Mouse (Mus musculus): Measurements from ENCODE around the gene Slc34a3. TPM values are rescaled to one million over a fixed set of nuclear protein-coding genes. Genes with fewer than 3 reads are reported as not detected.

The Slc34a3 gene
- polyA plus RNA-seq, 1 experiment from 2014 or later, result not detected

- Histone ChIP-seq H3K4me3 (no peak overlapping the region), H3K9ac (no peak overlapping the region), H3K9me3 (replicated peaks) (no peaks in the 10 kb centered on the region), H3K27me3 (no peaks in the 10 kb centered on the region), H3K4me2 (no peak overlapping the region), H3K4me1 (replicated peaks) (no peaks in the 10 kb centered on the region), H3K27ac (no peak overlapping the region), H3K36me3 (peaks cover 87% of the 10 kb centered on the region)
- ATAC-seq (replicated peaks; ENCODE audit: insufficient number of reproducible peaks, insufficient read depth, low FRiP score, low read depth), result no peak
- WGBS, result 62% methylated on average over 4 of the region's 4 CpGs
Measured at GRCm38 (mm10) chr2:25203631-25204214, 30.4 kb downstream of the Slc34a3 start.

GRCm38 (mm10) chr2:25200631-25201030, 33.5 kb downstream of the Slc34a3 start:
- H3K4me2 ChIP-seq, result no peak overlapping the region
- H3K4me3 ChIP-seq, result no peak overlapping the region
- H3K9me3 ChIP-seq (replicated peaks), result no peaks in the 10 kb centered on the region
- ATAC-seq (replicated peaks; ENCODE audit: insufficient number of reproducible peaks, insufficient read depth, low FRiP score, low read depth), result no peak
- WGBS, result 87% methylated on average over 2 of the region's 2 CpGs
- H3K27me3 ChIP-seq, result peaks cover 8% of the 10 kb centered on the region
- H3K9ac ChIP-seq, result no peak overlapping the region
- H3K27ac ChIP-seq, result no peak overlapping the region
- H3K36me3 ChIP-seq, result peaks cover 65% of the 10 kb centered on the region
- H3K4me1 ChIP-seq (replicated peaks), result peaks cover 19% of the 10 kb centered on the region

- Histone ChIP-seq H3K9ac (no peak overlapping the region), H3K36me3 (peaks cover 38% of the 10 kb centered on the region)
Measured at GRCm38 (mm10) chr2:25197946-25198345, 36.2 kb downstream of the Slc34a3 start.

GRCm38 (mm10) chr2:25197191-25197590, 37.0 kb downstream of the Slc34a3 start:
- WGBS, result 27% methylated on average over 2 of the region's 2 CpGs
- no peaks in the 10 kb centered on the region for H3K9me3 ChIP-seq (replicated peaks)
- H3K36me3 ChIP-seq, result peaks cover 31% of the 10 kb centered on the region
- no peak overlapping the region for H3K9ac ChIP-seq
- peak overlapping the region; percentile 82 for H3K27ac ChIP-seq
- H3K4me2 ChIP-seq, result peak overlapping the region; percentile 58
- H3K4me1 ChIP-seq (replicated peaks), result peaks cover 45% of the 10 kb centered on the region
- ATAC-seq (replicated peaks; ENCODE audit: insufficient number of reproducible peaks, insufficient read depth, low FRiP score, low read depth), result no peak
- peak overlapping the region; percentile 47; the same call in 1 of the 2 replicates for H3K4me3 ChIP-seq
- H3K27me3 ChIP-seq, result peaks cover 21% of the 10 kb centered on the region

More at GRCm38 (mm10) chr2:25197946-25198345, 36.2 kb downstream of the Slc34a3 start:
- Histone ChIP-seq H3K4me1 (replicated peaks) (peaks cover 45% of the 10 kb centered on the region), H3K4me2 (no peak overlapping the region), H3K27me3 (peaks cover 21% of the 10 kb centered on the region), H3K4me3 (no peak overlapping the region), H3K9me3 (replicated peaks) (no peaks in the 10 kb centered on the region), H3K27ac (peak overlapping the region; percentile 82)
- no peak for ATAC-seq (replicated peaks; ENCODE audit: insufficient number of reproducible peaks, insufficient read depth, low FRiP score, low read depth)

GRCm38 (mm10) chr2:25196172-25196954, 37.8 kb downstream of the Slc34a3 start, which contains the start of gene Tor4a:
Gene Tor4a, minus strand, starts transcription at chr2:25196886.
- H3K9ac ChIP-seq, result peak within 1 kb of the TSS; percentile 37
- H3K4me1 ChIP-seq (replicated peaks), result peaks cover 45% of the 10 kb centered on the region
- WGBS, result 9% methylated on average over 8 of the region's 8 CpGs
- H3K27me3 ChIP-seq, result peaks cover 21% of the 10 kb centered on the region
- H3K4me3 ChIP-seq, result peak within 1 kb of the TSS; percentile 47
- peak within 1 kb of the TSS; percentile 82 for H3K27ac ChIP-seq
- peak; percentile 74 for ATAC-seq (replicated peaks; ENCODE audit: insufficient number of reproducible peaks, insufficient read depth, low FRiP score, low read depth)
- H3K9me3 ChIP-seq (replicated peaks), result no peaks in the 10 kb centered on the region
- peak within 1 kb of the TSS; percentile 58 for H3K4me2 ChIP-seq
- peaks cover 22% of the 10 kb centered on the region for H3K36me3 ChIP-seq

- ATAC-seq (replicated peaks; ENCODE audit: insufficient number of reproducible peaks, insufficient read depth, low FRiP score, low read depth), result no peak
- 15% methylated on average over 55 of the region's 55 CpGs for WGBS
- H3K27me3 ChIP-seq, result peaks cover 21% of the 10 kb centered on the region
Measured at GRCm38 (mm10) chr2:25195211-25196156, 38.7 kb downstream of the Slc34a3 start.

GRCm38 (mm10) chr2:25194486-25195171, 39.5 kb downstream of the Slc34a3 start:
- peak overlapping the region; percentile 82; the same call in 1 of the 2 replicates for H3K27ac ChIP-seq
- H3K36me3 ChIP-seq, result peaks cover 5% of the 10 kb centered on the region; the same call in 1 of the 2 replicates
- 0 out of 2 replicates have a peak overlapping the region, but pooled peaks have one; percentile 37 for H3K9ac ChIP-seq
- peaks cover 45% of the 10 kb centered on the region for H3K4me1 ChIP-seq (replicated peaks)
- 73% methylated on average over 17 of the region's 17 CpGs for WGBS
- H3K4me3 ChIP-seq, result peak overlapping the region; percentile 47
- H3K27me3 ChIP-seq, result peaks cover 21% of the 10 kb centered on the region
- peak overlapping the region; percentile 58 for H3K4me2 ChIP-seq
- no peak for ATAC-seq (replicated peaks; ENCODE audit: insufficient number of reproducible peaks, insufficient read depth, low FRiP score, low read depth)
- H3K9me3 ChIP-seq (replicated peaks), result no peaks in the 10 kb centered on the region

More at GRCm38 (mm10) chr2:25195211-25196156, 38.7 kb downstream of the Slc34a3 start:
- H3K36me3 ChIP-seq, result peaks cover 14% of the 10 kb centered on the region
- peak overlapping the region; percentile 82 for H3K27ac ChIP-seq
- peak overlapping the region; percentile 58 for H3K4me2 ChIP-seq
- no peaks in the 10 kb centered on the region for H3K9me3 ChIP-seq (replicated peaks)
- peak overlapping the region; percentile 37 for H3K9ac ChIP-seq
- H3K4me1 ChIP-seq (replicated peaks), result peaks cover 45% of the 10 kb centered on the region
- peak overlapping the region; percentile 47 for H3K4me3 ChIP-seq

- H3K9ac ChIP-seq, result no peak overlapping the region
- H3K27me3 ChIP-seq, result peaks cover 21% of the 10 kb centered on the region
- H3K9me3 ChIP-seq (replicated peaks), result no peaks in the 10 kb centered on the region
- H3K4me1 ChIP-seq (replicated peaks), result peaks cover 45% of the 10 kb centered on the region
- H3K4me3 ChIP-seq, result peak overlapping the region; percentile 47; the same call in 1 of the 2 replicates
- no peak for ATAC-seq (replicated peaks; ENCODE audit: insufficient number of reproducible peaks, insufficient read depth, low FRiP score, low read depth)
- WGBS, result 61% methylated on average over 5 of the region's 5 CpGs
- peaks cover 1% of the 10 kb centered on the region; the same call in 1 of the 2 replicates for H3K36me3 ChIP-seq
- H3K27ac ChIP-seq, result 0 out of 2 replicates have a peak overlapping the region, but pooled peaks have one; percentile 24
- H3K4me2 ChIP-seq, result peak overlapping the region; percentile 58
Measured at GRCm38 (mm10) chr2:25194006-25194405, 40.2 kb downstream of the Slc34a3 start.

- 0 out of 2 replicates have a peak overlapping the region, but pooled peaks have one; percentile 24 for H3K27ac ChIP-seq
- no peak overlapping the region for H3K9ac ChIP-seq
- H3K9me3 ChIP-seq (replicated peaks), result no peaks in the 10 kb centered on the region
- peak overlapping the region; percentile 58; the same call in 1 of the 2 replicates for H3K4me2 ChIP-seq
- 0 out of 2 replicates have a peak overlapping the region, but pooled peaks have one; percentile 1 for H3K4me3 ChIP-seq
- ATAC-seq (replicated peaks; ENCODE audit: insufficient number of reproducible peaks, insufficient read depth, low FRiP score, low read depth), result peak; percentile 58; the same call in 1 of the 2 replicates
- peaks cover 21% of the 10 kb centered on the region for H3K27me3 ChIP-seq
- peaks cover 45% of the 10 kb centered on the region for H3K4me1 ChIP-seq (replicated peaks)
- H3K36me3 ChIP-seq, result no peaks in the 10 kb centered on the region
- 3% methylated on average over 6 of the region's 6 CpGs for WGBS
Measured at GRCm38 (mm10) chr2:25193330-25193770, 40.8 kb downstream of the Slc34a3 start.

- Histone ChIP-seq H3K9ac (no peak overlapping the region), H3K4me2 (no peak overlapping the region), H3K4me1 (replicated peaks) (peaks cover 22% of the 10 kb centered on the region), H3K4me3 (no peak overlapping the region), H3K27ac (no peak overlapping the region), H3K36me3 (no peaks in the 10 kb centered on the region), H3K9me3 (replicated peaks) (no peaks in the 10 kb centered on the region), H3K27me3 (peaks cover 5% of the 10 kb centered on the region; the same call in 1 of the 2 replicates)
- 82% methylated on average over 6 of the region's 6 CpGs for WGBS
- ATAC-seq (replicated peaks; ENCODE audit: insufficient number of reproducible peaks, insufficient read depth, low FRiP score, low read depth), result no peak
Measured at GRCm38 (mm10) chr2:25187841-25188240, 46.3 kb downstream of the Slc34a3 start.
